Mouse (Mus musculus): ENCODE measurements around the gene Saa3. TPM values are rescaled to one million over a fixed set of nuclear protein-coding genes. Genes with fewer than 3 reads are reported as not detected.

The Saa3 gene
- polyA plus RNA-seq, 1 experiment from 2014 or later: not detected

DNA sequence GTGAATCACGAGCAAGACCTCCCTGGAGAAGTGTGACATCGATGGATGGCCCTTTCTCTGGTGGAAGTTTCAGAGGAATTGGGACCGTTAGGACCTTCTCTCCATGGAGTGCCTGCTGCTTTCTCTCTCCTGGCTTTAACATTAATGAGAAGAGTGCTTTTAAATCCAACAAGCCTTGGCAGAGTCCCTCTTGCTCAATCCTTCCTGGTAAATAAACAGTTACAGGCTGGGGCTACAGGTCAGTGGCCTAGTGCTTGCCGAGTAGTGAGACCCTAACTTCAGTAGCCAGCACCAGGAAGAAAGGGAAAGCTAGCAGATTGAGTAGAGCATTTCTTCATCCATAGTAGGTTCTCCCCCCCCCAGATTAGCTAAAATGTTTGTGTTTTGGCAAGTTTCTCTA, 17.0 kb upstream of the Saa3 start, which contains the start of gene Saa4:
Saa4 (minus strand) TSS at position 146 of the 400 bp plus-strand sequence.
- Histone ChIP-seq H3K4me1 (no peaks in the 10 kb centered on the region), H3K27ac (replicated peaks) (no peak within 1 kb of the TSS), H3K27me3 (ENCODE audit: low read depth, poor library complexity, severe bottlenecking) (no peaks in the 10 kb centered on the region), H3K36me3 (no peaks in the 10 kb centered on the region), H3K4me3 (no peak within 1 kb of the TSS), H3K9me3 (replicated peaks) (no peaks in the 10 kb centered on the region)
- DNase-seq (ENCODE audit: low spot score): no peak
- WGBS: 85% methylated on average over 4 of the region's 4 CpGs

DNA sequence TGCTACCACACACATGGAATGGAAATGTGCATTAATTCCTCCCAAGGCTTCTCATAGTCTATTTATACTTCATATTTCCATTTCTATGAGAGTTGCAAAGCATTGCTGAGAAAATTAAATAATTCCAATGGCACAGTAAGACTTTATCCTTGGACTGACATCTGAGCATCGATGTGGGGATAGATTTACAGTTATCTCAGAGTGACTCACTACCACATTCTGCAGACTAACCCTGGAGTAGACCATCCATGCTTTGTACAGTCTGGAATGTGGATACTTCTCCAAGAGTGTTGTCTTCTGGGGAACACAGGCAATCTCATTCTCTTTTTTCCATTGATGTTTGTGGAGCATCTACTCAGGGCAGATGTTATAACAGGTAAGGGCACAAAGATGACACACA, 12.1 kb upstream of the Saa3 start:
- H3K9me3 ChIP-seq (replicated peaks): no peaks in the 10 kb centered on the region
- H3K36me3 ChIP-seq: no peaks in the 10 kb centered on the region
- no peak overlapping the region for H3K4me3 ChIP-seq
- no peak overlapping the region for H3K27ac ChIP-seq (replicated peaks)
- no peaks in the 10 kb centered on the region for H3K27me3 ChIP-seq (ENCODE audit: low read depth, poor library complexity, severe bottlenecking)
- H3K4me1 ChIP-seq: no peaks in the 10 kb centered on the region
- no peak for DNase-seq (ENCODE audit: low spot score)
- WGBS: 85% methylated on average over 1 of the region's 1 CpGs

DNA sequence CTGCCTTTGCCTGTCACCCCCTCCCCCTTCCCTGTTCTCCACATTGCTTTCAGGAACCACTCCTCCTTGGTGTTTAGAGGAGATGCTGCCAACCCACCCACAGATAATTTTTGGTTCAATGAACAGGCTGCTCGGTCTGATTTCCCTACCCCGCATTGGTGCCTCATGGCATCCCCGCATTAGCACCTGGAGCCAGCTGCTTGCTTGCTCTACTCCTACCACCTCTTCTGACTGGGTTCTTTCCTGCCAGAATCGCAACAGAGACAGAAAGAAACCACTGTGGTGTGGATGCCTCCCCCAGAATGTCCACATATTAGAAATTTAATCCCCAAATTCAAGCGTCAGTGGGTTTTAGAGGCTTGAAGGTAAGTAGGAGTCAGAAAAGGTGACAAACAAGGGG, 8.9 kb upstream of the Saa3 start:
- 83% methylated on average over 5 of the region's 5 CpGs for WGBS
- no peak for DNase-seq (ENCODE audit: low spot score)
- Histone ChIP-seq H3K4me3 (no peak overlapping the region), H3K27me3 (ENCODE audit: low read depth, poor library complexity, severe bottlenecking) (0 out of 2 replicates have a peak, but pooled peaks cover 7% of the 10 kb centered on the region), H3K27ac (replicated peaks) (no peak overlapping the region), H3K36me3 (no peaks in the 10 kb centered on the region), H3K4me1 (no peaks in the 10 kb centered on the region), H3K9me3 (replicated peaks) (no peaks in the 10 kb centered on the region)

DNA sequence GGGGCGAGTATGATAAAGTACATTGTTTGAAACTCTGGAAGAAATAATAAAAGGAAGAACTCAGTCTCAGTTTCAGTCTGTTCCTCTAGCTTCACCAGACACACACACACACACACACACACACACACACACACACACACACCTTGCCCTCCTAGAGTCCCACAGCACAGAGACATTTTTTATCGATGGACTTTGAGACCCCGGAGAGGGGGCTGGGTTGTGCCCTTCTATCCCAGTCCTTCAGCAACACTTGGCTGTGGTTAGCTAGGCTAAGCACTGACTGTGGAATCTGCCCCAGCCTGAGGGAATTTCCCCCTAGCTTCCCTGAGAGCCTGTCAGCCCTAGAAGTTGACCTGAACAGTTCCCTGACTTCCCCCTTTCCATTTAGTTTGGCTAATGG, 8.3 kb upstream of the Saa3 start:
- H3K9me3 ChIP-seq (replicated peaks): no peaks in the 10 kb centered on the region
- no peak overlapping the region for H3K4me3 ChIP-seq
- 92% methylated on average over 3 of the region's 3 CpGs for WGBS
- 0 out of 2 replicates have a peak, but pooled peaks cover 7% of the 10 kb centered on the region for H3K27me3 ChIP-seq (ENCODE audit: low read depth, poor library complexity, severe bottlenecking)
- DNase-seq (ENCODE audit: low spot score): no peak
- no peaks in the 10 kb centered on the region for H3K36me3 ChIP-seq
- no peaks in the 10 kb centered on the region for H3K4me1 ChIP-seq
- H3K27ac ChIP-seq (replicated peaks): no peak overlapping the region

DNA sequence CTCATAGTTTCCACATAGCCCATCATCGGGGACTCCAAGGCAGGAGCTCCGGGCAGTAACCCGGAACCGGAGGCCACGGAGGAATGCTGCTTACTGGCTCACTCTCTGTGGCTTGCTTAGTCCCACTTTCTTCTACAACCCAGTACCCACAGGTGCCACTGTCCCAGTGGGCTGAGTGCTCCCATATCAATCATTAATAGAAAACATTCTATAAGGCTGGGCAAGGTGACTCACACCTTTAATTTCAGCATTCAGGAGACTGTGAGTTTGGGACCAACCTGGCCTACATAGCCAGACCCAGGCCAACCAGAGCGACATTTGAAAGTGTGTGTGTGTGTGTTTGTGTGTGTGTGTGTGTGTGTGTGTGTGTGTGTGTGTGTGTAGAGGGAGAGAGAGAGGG, 7.9 kb upstream of the Saa3 start:
- 97% methylated on average over 6 of the region's 6 CpGs for WGBS
- no peaks in the 10 kb centered on the region for H3K36me3 ChIP-seq
- no peak for DNase-seq (ENCODE audit: low spot score)
- no peak overlapping the region for H3K27ac ChIP-seq (replicated peaks)
- H3K4me1 ChIP-seq: no peaks in the 10 kb centered on the region
- H3K9me3 ChIP-seq (replicated peaks): no peaks in the 10 kb centered on the region
- 0 out of 2 replicates have a peak, but pooled peaks cover 7% of the 10 kb centered on the region for H3K27me3 ChIP-seq (ENCODE audit: low read depth, poor library complexity, severe bottlenecking)
- no peak overlapping the region for H3K4me3 ChIP-seq

DNA sequence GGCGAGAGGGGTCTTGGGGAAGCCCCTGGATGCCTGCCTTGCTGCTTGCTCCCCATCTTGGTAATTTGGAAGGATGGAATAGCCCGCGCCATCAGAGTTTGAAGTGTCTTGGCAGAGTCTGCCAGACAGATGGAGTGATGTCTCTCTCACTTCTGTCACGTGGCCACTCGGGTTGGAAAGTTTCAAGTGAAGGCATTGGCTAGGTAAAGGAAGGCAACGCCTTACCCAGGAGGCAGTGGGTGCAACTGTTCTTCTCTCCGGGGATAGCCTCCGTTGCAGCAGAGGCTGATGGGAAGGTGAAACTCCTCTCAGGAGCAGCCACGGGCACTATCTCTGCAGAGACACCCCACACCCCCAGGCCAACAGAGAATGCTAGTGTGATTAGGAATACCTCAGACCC, 5.0 kb upstream of the Saa3 start:
- 81% methylated on average over 9 of the region's 9 CpGs for WGBS
- H3K4me3 ChIP-seq: no peak overlapping the region
- no peaks in the 10 kb centered on the region for H3K4me1 ChIP-seq
- DNase-seq (ENCODE audit: low spot score): no peak
- H3K36me3 ChIP-seq: no peaks in the 10 kb centered on the region
- H3K9me3 ChIP-seq (replicated peaks): no peaks in the 10 kb centered on the region
- no peak overlapping the region for H3K27ac ChIP-seq (replicated peaks)
- H3K27me3 ChIP-seq (ENCODE audit: low read depth, poor library complexity, severe bottlenecking): 0 out of 2 replicates have a peak, but pooled peaks cover 7% of the 10 kb centered on the region

DNA sequence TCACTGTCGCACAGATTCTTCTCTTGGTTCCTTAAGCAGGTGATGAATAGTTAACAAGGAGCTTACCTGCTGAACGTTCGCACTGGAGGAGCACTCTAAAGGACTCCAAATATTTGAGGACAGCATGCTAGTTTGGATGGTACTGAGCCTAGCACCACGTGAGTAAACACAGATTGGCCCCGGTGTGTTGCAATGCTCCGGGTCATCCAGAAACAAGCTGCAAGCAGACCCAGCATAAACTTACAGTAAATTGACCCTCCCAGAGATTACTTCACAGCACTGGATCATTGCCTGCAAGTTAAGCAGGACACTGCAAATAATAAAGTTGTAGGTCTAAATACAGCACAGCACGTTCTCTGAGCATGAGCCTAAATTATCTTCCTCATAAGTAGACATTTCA, 4.0 kb upstream of the Saa3 start:
- Histone ChIP-seq H3K27ac (replicated peaks) (no peak overlapping the region), H3K9me3 (replicated peaks) (no peaks in the 10 kb centered on the region), H3K27me3 (ENCODE audit: low read depth, poor library complexity, severe bottlenecking) (0 out of 2 replicates have a peak, but pooled peaks cover 7% of the 10 kb centered on the region), H3K4me3 (no peak overlapping the region), H3K36me3 (no peaks in the 10 kb centered on the region), H3K4me1 (no peaks in the 10 kb centered on the region)
- DNase-seq (ENCODE audit: low spot score): no peak
- WGBS: 88% methylated on average over 7 of the region's 7 CpGs

DNA sequence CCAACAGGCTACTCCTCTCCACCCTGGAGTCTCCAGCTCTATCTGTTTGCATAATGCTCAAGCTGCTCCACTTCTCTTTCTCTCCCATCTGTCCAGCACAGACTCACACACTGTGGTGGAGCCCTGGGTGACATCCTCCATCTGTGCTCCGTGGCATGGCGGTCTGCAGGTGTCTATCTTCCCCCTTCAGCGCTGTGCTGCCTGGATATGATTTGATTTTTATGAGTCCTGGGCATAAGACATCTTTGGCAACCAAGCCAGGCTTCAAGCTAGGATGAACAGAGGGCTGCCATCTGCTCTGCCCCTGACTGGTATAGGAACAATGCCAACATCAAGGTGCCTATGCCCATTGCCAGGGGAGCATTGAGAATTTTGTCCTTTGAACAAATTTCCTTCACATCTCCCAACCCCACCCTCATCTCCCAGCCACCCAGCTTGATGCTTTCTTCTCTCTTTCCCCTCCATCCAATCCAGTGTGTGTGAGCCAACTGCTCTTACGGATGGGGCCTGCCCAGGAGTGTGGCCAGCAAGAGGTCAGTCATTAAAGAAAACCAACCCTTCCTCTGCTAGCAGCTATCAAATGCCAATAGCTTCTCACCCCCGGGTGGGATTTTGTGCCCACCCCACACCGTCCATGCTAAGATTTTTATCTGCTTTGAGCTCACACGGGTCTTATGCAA, 3.2 kb upstream of the Saa3 start:
- no peak for DNase-seq (ENCODE audit: low spot score)
- H3K36me3 ChIP-seq: no peaks in the 10 kb centered on the region
- 0 out of 2 replicates have a peak, but pooled peaks cover 7% of the 10 kb centered on the region for H3K27me3 ChIP-seq (ENCODE audit: low read depth, poor library complexity, severe bottlenecking)
- H3K4me1 ChIP-seq: no peaks in the 10 kb centered on the region
- H3K9me3 ChIP-seq (replicated peaks): no peaks in the 10 kb centered on the region
- H3K4me3 ChIP-seq: no peak overlapping the region
- WGBS: 86% methylated on average over 7 of the region's 7 CpGs
- H3K27ac ChIP-seq (replicated peaks): no peak overlapping the region

DNA sequence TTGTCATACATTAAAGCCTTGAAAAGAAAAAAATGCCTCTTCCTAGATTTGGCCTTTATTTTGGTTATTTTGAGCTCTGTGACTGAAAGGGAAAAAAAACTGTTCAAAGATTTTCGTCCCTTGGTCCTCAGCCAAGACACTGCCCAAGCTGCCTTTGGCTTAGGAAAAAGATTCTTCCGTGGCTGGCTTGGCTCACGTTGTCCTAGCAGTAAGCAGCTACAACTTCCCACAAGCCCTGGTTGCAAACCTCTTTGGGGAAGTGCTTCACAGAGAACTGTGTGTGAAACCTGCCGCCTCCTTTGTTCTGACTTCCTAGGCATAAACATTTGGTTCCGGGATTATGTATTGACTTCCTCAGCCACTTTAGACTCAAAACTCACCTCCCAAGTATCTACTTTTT, 1.4 kb upstream of the Saa3 start:
- H3K4me1 ChIP-seq: no peaks in the 10 kb centered on the region
- 74% methylated on average over 5 of the region's 5 CpGs for WGBS
- H3K4me3 ChIP-seq: no peak overlapping the region
- H3K9me3 ChIP-seq (replicated peaks): no peaks in the 10 kb centered on the region
- DNase-seq (ENCODE audit: low spot score): no peak
- no peaks in the 10 kb centered on the region for H3K36me3 ChIP-seq
- no peak overlapping the region for H3K27ac ChIP-seq (replicated peaks)
- 0 out of 2 replicates have a peak, but pooled peaks cover 7% of the 10 kb centered on the region for H3K27me3 ChIP-seq (ENCODE audit: low read depth, poor library complexity, severe bottlenecking)

DNA sequence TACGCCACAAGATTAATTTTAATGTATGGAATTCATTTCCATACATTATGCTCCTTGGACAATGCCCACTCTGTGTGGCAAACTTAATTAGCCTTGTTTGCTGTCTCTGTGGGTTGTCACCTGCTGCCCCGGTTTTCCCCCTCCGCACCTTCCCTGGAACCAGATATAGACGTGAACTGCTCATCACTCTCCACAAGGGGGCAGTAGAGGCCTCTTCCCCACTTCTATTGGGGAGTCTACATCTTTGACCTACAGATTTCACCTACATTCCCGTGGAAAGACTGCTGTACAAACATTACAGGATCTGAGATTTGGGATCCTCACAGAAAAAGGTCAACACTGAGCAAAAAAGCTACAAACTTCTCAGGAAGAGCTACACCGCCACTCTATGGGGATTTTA, 982 bp downstream of the Saa3 start:
- Histone ChIP-seq H3K4me1 (peaks cover 3% of the 10 kb centered on the region), H3K4me3 (no peak overlapping the region), H3K36me3 (no peaks in the 10 kb centered on the region), H3K27ac (replicated peaks) (no peak overlapping the region), H3K27me3 (ENCODE audit: low read depth, poor library complexity, severe bottlenecking) (no peaks in the 10 kb centered on the region), H3K9me3 (replicated peaks) (no peaks in the 10 kb centered on the region)
- peak; percentile 46 for DNase-seq (ENCODE audit: low spot score)
- WGBS: 36% methylated on average over 6 of the region's 6 CpGs

DNA sequence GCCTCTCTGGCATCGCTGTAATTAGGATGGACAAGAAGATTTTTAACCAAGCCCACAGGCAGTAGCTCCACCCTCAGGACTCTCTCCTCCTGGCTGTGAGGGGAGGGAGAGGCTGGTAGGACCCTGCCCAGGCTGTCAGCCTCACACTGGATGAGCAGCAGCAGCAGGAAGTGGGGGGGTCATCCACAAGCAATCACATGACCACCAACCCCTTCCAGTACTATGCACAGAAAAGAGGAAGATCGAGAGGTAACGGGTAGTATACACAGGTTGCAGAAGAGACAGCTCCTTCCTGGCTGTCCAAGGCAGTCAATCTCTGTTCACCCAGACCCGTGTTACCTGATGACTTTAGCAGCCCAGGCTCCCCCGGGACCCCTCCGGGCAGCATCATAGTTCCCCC, 3.2 kb downstream of the Saa3 start:
- peaks cover 9% of the 10 kb centered on the region for H3K4me1 ChIP-seq
- H3K36me3 ChIP-seq: peaks cover 17% of the 10 kb centered on the region
- no peak overlapping the region for H3K4me3 ChIP-seq
- WGBS: 81% methylated on average over 6 of the region's 6 CpGs
- no peaks in the 10 kb centered on the region for H3K9me3 ChIP-seq (replicated peaks)
- no peak overlapping the region for H3K27ac ChIP-seq (replicated peaks)
- no peak for DNase-seq (ENCODE audit: low spot score)
- H3K27me3 ChIP-seq (ENCODE audit: low read depth, poor library complexity, severe bottlenecking): no peaks in the 10 kb centered on the region

DNA sequence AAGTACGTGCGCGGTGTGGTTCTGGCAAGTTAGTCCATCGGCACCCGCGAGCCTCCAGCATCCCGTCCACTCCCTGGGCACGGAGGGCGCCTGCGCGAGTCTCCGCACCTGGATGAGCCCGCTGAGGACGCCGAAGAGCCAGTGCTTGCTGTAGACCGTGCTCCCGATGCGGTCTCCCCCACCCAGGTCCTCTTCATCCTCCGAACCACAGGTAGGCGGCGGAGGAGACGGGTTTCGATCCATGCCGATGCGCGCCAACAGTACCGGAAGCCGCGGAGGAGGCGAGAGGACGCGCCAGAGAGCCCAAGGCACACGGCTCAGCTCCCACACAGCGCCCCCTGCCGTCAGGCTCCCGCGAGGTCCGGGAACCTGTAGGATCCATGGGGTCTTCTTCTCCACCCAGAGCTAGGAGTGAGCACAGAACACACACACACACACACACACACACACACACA, 5.1 kb downstream of the Saa3 start, which contains the start of gene Saal1:
Saal1 (minus strand) TSS at position 291 of the 455 bp plus-strand sequence.
- peak; percentile 94 for DNase-seq (ENCODE audit: low spot score)

DNA sequence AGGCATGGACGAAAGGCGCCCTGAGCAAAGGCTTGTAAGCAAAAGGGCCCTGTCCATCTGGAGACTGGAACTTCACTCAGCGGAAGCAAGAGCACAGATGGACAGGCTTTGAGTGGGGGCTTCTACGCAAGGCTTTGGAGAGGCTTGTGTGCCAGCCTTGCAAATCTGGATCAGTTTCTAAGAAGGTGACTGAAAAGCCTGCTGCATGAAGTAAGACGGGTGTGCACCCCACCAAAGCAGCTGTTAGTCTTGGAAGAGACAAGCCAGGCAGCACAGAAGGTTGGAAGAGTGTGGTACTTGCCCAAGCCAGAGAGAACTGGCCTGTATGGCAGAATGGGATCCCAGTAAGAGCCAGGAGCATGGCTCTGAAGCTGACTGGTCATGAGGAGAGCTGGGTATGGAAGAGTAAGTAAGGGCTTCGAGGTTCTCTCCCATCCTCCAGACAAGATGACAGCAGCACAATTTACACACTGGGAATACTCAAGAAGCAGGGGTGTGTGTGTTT, 14.9 kb downstream of the Saa3 start:
- Histone ChIP-seq H3K27me3 (ENCODE audit: low read depth, poor library complexity, severe bottlenecking) (no peaks in the 10 kb centered on the region), H3K4me1 (no peaks in the 10 kb centered on the region), H3K27ac (replicated peaks) (no peak overlapping the region), H3K4me3 (no peak overlapping the region), H3K36me3 (peaks cover 100% of the 10 kb centered on the region), H3K9me3 (replicated peaks) (no peaks in the 10 kb centered on the region)
- DNase-seq (ENCODE audit: low spot score): no peak
- 97% methylated on average over 6 of the region's 6 CpGs for WGBS

More for the DNA sequence above, 5.1 kb downstream of the Saa3 start, which contains the start of gene Saal1:
- under 1% methylated on average over 38 of the region's 38 CpGs for WGBS
- H3K9me3 ChIP-seq (replicated peaks): no peaks in the 10 kb centered on the region
- H3K27ac ChIP-seq (replicated peaks): peak within 1 kb of the TSS; percentile 97
- H3K36me3 ChIP-seq: peaks cover 35% of the 10 kb centered on the region
- peak within 1 kb of the TSS; percentile 94 for H3K4me3 ChIP-seq
- H3K27me3 ChIP-seq (ENCODE audit: low read depth, poor library complexity, severe bottlenecking): no peaks in the 10 kb centered on the region
- peaks cover 9% of the 10 kb centered on the region for H3K4me1 ChIP-seq

Data from midbrain, embryonic 10.5 days (tissue).